Mouse (Mus musculus) spleen, adult 18-20 months (tissue): ENCODE results near the gene Traip.

ENCODE experiments used
- DNase-seq, 2 experiments: peaks; one replicate each; pipeline ENCODE4 v3.0.0; 2022; ENCODE audit warnings: mixed read lengths in 2 of 2

Gene Traip

DNA sequence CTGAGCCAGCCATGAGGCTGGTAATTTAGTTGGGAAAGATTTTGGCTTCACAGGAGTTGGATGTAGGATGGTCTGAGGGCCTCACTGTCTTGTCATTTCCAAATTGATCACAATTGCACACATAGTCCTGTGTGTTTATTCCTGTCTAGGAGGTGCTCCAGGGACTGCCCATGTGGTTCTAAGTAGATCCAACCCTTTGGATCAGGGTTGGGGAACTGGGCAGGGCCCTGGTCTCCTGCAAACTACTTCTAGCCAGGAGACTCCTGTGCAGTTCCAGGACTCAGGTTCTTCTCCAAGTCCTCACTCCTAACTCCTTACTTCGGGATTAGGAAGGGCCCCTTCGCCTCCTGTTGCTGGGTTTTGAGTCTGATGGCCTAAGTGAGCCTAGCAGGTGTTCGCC is 14.6 kb upstream of the Traip start, which contains the start of gene Camkv:
Gene Camkv, plus strand, starts transcription at position 301 of the 400 bp plus-strand sequence.
- DNase-seq = no peak

DNA sequence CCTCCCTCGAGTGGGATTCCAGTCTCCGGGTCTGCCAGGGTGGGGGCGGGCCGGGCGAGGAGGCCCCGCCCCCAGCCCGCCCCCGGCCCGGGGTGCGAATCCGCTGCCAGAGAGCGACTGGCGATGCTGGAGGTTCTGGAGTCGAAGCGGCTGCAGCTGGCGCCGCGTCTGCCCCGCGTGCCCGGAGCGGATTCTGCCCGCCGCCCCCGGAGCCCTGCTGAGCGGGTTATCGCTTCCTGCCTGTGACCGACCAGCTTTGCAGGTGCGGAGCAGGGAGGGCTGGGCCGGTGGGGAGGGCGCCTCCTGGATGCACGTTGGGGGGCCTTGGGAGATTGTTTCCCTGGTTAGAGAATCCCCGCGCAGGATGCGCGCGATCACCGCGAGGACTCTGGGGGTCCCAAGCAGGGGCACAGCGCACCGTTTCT is 14.1 kb upstream of the Traip start:
- DNase-seq = peak in 1 of 2 experiments; percentile 22

DNA sequence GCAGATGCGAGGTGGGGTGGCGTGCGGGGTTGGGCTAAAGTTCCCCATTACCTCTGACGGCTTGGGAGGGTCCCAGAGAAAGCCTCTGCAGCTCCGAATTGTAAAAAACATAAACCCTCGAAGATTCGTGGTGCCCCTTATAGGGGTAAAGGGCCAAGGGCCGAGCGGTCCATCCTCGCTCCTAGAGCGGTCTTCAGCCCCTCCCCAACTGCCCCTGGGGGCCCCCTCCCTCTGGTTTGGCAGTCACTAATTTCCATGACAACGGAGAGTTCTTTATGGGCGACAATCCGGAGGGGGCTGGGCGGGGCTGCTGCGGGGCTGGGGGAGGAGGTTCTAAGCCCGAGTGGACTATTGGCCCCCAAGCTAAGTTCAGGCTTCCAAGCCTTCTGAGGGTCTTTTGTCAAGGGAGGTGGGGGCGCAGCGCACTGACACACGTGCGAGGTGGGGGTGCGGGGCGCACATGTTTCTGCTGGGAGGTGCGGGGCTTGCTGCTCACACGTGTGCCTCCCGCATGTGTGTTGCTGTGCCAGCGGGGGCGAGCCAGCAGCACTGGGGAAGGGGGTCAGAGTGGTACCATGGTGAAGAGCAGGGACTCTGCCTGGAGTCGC is 13.6 kb upstream of the Traip start:
- no peak for DNase-seq

DNA sequence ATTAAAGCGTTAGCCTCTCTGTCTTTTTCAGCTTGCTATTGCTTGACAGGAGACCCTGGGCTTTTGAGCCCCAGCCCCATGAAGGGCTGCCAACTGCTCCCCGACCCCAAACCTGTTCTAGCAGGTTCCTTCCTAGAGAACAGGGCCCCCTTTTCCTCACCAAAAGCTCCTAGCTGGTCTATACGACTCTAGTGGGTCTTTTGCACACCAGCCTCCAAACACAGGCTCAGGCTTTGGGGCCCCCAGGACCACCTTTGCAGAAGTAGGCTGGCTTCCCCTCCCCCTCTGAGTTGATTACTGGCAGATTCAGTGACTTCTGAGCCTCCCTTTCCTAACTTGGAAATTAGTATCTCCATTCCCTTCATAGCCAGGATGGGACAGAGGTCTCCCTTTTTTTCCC is 13.1 kb upstream of the Traip start:
- no peak for DNase-seq

DNA sequence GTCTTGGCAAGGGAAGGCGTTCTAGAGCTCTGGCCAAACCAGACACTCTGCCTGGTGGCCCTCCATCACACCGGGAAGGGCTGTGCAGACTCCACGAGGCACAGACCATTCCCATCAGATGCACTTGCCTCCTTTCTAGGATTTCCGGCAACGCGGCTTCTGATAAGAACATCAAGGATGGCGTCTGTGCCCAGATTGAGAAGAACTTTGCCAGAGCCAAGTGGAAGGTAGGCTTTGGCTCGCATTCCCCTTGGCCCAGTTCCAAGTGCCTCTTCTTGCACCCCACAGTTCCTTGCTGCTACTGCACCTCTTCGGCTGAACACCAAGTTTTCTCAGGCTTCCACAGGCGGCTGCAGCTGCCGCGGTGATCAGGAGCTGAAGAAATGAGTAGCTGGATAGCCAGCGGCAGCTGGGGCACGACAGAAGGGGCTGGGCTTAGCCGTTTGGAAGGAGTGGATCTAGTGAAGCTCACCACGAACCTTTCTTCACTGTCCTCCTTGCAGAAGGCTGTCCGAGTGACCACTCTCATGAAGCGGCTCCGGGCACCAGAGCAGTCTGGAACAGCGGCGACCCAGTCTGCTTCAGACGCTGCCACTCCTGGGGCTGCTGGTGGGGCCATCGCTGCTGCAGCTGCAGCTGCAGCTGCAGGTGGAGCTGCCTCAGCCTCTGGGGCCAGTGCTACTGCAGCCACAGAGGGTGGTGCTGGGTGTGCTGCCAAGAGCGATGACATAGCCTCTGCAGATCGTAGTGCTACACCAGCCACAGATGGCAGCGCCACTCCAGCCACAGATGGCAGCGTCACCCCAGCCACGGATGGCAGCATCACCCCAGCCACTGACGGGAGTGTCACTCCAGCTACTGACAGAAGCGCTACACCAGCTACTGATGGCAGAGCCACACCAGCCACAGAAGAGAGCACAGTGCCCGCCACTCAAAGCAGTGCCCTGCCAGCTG is 2.4 kb upstream of the Traip start:
- DNase-seq = no peak

DNA sequence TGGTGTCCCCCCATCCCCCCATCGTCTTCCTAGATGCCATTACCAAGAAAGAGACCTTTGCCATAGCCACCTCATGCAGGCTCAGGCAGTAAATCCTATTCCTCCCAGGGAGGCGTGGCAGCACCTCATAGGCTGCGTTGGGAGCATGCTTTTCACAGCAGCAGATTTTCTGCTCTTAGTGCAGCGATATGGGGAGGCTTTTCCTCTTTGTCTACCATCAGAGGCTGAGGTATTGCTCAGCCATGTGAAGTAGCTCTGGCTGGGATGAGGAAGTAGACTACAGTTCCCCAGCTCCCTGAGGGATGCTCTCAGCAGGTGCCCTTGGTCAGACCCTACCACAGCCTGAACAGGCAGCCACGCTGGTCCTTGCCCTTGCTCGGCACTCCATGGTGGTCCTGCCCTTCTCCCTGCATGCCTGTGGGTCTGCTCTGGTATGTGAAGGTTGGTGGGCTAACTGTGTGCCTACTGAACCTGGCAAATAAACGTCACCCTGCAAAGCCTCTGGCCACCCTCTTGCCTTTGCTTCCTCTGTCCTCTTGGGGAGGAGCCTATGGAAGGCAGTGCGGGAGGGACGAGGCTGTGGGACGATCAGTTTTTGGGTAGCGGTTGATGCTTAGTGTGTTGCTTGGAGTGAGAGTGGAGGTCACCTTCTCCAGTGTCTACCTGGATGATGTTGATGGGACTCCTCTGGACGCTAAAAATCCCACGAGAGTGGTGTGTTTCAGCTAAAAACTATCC is 583 bp upstream of the Traip start:
- no peak for DNase-seq

DNA sequence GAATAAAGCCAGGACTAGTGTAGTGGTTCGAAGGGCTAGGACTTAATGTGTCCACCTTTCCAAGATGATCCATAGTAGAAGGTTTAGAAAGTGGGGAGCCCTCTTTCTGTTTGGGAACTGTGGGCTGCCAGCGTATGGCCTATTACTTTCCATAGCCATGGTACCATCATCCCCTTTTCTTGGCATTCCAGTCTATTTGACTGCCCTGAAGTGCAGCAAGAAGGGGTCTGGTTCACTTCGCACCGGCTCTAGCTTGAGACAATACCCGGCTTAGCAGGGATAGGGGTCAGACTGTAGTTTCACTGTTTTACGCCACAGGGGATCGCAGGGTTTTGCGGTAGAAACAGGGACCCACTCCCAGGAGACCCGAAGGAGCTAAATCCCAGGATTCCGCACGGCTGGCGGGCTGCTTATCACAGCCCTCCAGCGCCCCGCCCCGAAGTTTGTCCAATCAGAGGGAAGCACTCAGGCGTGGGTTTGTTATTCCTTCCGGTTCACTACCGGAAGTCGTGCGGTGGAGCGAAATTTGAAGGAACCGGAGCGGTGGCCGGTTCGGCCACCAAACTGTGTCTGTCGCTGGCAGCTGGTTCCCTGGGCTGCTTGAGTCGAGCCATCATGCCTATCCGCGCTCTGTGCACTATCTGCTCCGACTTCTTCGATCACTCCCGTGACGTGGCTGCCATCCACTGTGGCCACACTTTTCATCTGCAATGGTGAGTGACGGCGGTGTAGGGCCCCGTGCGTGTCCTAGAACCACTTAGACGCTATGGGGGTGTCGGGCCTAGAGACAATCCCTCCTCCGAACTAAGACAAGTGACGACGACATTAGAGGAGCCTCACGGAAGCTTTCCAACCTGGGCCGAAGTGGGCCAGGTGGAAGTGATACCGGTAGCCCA is 772 bp downstream of the Traip start:
- peak; percentile 72 to 82 for DNase-seq

DNA sequence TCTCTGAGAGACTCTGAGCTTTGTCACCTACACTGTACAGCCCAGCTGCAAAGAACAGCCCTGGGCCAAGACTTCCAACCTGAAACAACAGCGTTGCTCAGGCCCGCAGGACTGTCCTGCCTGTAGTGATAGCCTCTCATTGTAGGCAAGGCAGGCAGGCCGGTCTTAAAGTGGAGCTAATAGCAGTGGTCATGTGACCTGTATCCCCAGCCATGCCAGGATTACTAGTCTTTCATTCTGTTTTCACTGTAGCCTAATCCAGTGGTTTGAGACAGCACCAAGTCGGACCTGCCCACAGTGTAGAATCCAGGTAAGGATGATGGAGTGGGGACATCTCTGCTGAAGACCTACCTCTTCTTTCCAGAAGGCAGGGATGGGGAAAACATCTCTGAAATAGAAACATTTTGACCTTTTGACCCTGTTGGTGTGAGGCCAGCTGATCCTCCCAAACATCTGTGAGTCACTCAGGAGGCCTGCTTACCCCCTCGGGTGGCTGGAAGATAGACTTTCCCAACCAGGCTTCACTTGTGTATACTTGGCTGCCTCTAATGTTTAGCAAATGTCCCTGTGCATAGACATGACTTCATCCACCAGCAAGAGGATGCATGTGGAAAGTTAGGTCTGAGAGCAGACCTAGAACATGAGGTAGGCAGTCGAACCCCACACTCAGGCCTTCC is 5.8 kb downstream of the Traip start:
- DNase-seq = no peak

DNA sequence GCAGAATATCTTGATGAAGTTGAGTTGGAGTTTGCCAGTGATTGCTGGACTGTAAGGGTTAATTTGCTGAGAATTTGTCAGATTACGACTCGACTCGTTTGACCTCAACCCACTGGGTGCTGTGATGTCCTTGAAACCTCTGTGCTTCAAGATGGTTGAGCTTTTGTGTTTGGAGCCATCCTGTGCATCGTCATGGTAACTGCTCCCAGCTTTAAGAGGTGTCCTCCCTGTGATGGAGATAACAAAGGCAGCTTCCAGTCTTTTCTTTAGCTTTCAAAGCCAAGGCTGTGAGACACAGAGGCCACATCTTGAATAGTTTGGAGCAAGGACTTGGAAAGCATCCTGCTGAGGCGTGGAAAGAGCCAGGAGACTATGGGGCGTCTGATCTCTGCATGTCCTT is 7.2 kb downstream of the Traip start:
- DNase-seq = no peak

DNA sequence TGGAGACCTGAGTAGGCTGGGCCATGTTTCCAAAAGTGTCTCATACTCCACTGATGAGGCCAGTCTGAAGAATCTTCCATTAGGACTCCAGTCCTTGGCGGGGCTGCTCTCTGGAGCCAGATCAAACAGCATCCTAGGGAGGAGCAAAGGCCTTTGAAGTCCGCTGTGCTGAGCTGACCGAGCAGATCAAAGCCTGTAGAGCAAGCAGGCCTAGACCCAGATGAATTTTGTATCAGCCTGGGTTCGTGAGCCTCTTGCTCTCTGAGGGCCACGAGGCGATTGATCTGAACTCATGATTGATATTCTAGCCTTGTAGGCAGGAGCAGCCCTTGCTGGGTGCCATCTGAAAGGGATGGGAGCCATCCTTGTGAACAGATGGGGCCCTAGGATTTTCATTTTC is 10.0 kb downstream of the Traip start:
- no peak for DNase-seq

DNA sequence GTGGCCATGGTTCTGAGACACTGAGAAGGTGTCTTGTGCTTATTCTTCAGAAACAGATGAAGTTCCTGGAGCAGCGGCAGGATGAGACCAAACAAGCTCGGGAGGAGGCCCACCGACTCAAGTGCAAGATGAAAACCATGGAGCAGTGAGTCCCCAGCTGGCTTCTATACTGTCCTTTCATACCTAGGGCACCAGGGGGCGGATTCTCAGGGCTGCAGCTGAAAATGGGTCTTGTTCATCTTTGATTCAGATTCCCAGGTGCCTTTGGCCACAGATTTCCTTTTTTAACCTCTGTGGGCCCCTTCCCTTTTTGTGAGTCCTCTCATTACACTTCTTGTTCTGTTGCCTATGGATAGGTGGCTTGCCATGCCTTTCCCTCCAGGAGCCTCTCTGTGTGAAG is 11.0 kb downstream of the Traip start:
- no peak for DNase-seq

DNA sequence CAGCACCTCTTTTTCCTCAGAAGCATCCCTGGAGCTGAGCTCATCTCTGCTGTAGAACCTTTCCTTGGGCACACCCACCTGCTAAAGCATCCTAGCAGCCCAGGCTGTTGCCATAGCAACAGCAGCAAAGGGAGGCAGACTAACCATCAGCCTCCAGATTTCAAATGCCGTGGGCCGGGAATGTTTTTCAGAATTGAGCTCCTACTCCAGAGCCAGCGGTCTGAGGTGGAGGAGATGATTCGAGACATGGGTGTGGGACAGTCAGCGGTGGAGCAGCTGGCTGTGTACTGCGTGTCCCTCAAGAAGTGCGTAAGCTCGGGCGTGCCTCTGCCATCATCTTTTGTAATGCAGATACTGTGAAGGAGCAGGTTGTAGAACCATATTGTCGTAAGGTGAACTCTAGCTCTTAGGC is 11.4 kb downstream of the Traip start:
- DNase-seq = no peak

DNA sequence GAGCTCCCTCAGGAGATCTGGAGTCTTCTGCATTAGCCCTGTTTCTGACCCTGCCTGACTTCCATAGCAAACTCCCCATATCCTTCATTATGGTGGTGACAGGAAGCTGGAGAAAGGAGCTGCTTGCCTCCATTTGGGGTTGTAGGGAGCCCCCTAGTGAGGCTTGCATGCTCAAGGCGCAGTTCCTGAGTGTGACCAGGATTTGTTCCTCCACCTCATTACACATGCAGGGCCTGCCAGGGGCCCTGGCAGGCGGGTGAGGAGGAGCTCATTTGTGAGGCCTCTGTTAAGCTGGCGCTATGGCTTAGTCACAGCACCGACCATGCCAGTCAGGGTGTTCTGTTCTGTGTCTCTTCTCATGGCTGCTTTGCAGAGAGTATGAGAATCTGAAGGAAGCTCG is 11.9 kb downstream of the Traip start:
- no peak for DNase-seq

DNA sequence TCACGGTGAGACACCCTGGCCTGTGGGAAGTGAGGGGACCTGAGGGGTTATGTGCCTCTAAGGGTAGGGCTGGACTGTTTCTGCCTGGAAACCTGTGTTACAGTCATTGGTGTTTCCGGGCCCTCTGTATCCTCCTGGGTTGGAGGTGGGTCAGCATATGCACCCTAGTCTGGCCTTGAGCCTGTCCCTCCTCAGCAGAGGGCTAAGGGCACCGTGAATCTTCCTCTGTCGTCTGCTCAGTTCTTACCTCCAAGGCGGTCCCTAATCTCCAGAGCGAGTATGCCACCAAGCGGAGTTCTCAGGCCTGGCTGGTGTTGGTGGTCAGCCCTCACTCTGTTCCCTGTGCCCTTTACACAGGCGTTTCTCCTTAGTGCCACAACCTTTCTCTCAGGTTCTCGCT is 13.0 kb downstream of the Traip start:
- no peak for DNase-seq

DNA sequence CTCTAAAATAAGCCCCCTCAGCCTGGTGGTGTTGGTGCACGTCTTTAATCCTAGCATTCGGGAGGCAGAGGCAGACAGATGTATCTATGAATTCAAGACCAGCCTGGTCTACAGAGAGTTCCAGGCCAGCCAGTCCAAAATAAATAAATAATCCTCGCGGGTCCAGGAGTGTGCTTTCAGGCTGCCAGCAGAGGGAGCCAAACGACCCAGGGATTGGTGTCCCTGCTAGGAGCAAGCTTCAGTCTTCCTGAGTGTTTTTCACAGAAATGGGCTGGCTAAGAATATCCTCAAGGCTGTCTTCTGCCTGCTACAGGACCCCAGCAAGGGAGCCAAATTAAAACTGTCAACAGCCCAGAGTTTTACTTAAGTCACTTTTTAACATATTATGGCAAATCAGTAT is 13.8 kb downstream of the Traip start:
- peak; percentile 60 to 71 for DNase-seq

DNA sequence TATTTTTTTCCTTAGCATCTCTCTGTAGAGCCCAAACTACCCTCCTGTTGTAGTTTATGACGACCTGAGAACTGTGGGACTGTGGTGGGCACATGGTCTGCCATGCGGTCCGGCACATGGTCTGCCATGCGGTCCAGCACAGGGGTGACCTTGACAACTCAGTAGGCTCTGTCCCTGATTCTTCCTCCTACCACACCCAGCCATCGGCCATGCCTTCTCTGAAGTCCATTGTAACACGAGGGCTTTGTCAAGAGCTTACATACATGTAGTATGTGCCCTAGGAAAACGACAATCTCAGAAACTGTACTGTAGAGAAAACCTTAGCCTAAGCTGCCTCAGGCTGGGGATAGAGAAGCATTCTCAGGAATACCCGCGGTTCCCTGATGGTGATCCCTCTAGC is 14.7 kb downstream of the Traip start:
- no peak for DNase-seq

DNA sequence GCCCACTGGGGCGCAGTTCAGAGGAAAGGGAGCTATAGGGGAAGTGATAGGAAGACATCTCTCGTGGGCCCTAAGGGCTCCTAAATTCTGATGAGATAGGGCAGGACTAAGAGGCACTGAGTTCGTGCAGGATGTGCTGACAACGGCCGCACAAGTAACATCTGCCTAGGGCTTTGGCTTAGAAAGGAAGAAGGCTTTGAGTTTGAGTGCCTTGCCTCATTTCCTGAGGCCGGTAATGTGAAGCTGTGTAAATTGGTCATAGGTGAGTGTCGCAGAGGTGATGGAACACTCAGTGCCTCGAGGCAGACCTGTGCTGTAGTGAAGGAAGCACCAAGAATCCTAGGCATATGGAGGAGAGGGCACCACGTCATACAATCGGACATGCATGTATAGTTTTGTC is 16.7 kb downstream of the Traip start:
- no peak for DNase-seq

DNA sequence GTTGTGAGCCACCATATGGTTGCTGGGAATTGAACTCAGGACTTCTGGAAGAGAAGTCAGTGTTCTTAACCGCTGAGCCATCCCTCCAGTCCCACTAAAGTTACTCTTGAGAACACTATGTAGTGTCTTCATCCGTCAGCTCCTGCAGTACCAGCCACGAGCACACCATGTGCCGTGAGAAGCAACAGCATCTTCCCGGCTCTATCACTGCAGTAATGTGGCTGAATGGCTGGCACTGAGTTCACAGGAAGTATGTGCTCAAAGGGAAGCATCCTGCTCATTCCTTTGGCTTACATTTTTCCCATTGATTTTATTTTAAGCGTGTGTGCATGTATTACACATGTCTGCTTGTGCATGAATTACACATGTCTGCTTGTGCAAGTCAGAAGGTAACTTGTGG is 17.5 kb downstream of the Traip start:
- no peak for DNase-seq

DNA sequence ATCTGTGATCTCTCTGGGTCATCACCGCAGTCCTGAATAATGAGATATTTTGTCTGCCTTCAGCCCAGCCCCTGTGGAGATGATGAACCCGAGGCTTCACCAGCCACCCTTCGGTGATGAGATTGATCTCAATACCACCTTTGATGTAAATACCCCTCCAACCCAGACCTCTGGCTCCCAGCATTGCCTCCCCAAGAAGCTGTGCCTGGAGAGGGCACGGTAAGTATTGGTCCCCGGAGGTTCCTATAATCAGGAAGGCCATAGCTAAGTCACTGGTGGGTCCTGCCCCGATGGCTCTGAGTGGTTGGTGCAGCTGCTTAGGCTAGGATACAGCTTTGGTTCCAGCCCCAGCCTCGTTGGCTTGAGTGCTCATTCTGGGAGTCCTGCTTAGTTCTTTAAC is 18.6 kb downstream of the Traip start:
- no peak for DNase-seq

DNA sequence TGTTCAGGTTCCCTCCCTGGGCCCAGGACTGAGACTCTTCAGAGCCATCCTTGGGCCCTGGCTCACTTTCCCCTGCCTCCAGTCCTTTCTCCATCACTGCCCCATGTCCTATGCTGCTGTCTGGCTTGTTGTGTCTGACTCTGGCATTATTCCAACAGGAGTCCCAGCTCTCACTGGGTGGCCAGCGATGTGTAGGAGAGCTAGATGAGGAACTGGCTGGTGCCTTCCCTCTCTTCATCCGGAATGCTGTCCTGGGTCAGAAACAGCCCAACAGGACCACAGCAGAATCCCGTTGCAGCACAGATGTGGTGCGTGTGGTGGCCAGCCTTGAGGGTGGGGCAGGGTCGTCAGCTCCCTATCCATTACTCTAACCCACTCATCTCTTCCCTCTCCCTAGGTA is 20.4 kb downstream of the Traip start:
- DNase-seq = no peak

DNA sequence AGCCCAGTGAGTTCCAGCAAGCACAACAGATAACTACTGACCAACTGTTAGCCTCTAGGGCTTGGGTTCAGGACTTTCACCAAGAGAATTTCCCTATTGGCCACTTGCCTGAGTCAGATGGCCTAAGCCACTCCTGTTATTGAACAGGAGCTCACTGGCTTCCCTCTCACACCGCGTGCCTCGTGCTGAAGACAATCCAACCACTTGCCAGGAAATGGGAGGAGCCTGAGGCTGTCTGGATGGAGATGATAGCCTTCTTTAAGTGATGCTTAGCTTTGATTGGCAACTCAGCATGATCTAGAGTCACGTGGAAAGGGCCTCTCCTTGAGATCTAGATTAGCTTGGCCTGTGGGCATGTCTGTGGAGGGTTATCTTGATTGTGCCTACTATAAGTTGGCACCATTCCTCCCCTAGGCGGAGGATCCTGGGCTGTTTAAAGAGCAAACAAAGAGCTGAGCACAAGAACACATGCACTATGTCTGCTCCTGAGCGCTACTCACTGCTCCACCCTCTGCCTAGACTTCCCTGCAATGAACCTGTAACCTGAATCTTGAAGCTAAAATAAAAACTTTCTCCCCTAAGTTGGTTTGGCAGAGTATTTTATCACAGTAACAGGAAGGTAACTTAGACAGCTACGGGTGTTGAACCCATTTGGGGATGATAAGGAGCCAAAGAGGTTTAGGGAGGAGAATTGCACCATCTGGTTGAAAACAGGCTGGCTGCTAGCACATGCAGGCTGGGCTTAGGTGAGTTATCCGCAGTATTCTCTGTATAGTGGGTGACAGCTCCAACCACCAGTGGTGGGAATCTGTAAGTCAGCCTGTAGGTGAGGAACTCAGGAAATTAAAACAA is 22.0 kb downstream of the Traip start:
- no peak for DNase-seq
